Mouse (Mus musculus): ENCODE data around the gene Tmem37. TPM values are rescaled to one million over a fixed set of nuclear protein-coding genes. Genes with fewer than 3 reads are reported as not detected.

The Tmem37 gene
- total and polyA plus RNA-seq, 3 experiments: 9.8 to 22.6 (median 22.4) TPM

DNA sequence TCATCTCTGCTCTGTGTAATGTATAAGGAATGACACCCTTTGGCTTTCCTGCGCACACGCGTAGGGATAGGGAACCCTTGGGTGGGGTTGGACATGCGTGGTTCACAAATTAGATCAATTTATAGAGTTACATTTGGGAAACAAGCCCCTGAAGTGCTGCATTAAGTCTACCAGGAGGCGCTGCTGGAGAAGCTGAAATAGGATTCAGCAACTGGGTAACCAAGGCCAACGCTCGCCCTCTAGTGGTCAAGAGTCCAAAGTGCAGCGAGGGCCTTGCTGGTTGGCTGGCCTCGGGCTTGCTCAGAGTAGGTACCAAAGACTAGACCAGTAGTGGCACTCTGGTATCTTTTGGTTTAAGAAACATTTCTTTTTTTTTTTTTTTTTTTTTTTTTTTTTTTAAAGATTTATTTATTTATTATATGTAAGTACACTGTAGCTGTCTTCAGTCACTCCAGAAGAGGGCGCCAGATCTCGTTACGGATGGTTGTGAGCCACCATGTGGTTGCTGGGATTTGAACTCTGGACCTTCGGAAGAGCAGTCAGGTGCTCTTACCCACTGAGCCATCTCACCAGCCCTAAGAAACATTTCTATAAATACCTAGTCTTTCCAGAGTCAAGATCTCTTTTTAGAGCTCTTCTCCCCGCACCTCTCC, 19.7 kb upstream of the Tmem37 start:
- peak; percentile 86 for DNase-seq

DNA sequence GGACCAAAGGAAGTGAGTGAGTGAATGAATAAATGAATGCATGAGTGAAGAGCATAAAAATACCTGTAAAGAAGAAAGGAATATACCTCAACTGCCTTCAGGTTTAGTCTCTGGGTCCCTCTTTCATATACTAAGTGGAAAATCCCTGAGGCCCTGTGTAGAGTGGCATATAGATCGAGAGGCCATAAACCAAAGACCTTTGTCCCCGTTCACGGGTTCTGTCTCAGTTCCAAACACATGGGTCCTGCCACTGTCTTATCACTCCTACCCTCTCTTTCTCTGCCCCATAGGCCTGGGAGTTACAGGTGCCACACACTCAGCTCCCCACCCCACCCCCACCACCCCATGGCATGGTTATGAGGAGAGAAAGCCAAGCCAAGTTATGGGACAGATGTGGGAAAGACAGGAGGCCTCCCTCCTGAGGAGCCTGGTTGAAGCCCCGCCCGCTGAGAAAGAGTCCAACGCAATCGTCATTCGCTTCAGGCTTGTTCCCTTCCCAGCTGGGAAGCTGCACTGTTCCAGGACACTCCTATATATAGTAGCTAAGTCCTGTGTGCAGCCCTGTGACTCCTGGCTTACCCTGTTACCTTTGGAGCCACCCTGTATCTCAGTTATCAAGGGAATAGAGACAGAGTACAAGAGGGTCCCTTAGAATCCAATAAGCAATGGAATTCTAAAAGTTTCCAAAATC, 17.2 kb upstream of the Tmem37 start:
- no peak for DNase-seq

DNA sequence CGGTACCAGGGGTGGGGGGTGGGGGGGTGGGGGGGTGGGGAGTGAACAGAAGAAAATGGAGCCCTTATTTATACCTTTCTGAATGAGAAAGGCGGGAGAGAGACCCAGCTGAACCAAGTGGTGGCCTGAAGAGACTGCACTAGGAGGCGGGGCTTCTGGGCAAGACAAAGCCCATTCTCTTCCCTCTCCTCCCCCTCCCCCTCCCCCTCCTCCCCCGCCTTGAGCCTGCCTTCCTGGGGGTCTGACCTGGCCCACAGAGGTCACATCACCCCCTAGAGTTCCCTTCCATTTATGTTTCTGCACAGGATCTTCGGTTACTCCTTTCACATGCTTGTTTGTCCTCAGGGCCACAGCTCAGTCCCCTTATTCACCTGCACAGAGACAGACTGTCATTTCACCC, 15.3 kb upstream of the Tmem37 start:
- no peak for DNase-seq

DNA sequence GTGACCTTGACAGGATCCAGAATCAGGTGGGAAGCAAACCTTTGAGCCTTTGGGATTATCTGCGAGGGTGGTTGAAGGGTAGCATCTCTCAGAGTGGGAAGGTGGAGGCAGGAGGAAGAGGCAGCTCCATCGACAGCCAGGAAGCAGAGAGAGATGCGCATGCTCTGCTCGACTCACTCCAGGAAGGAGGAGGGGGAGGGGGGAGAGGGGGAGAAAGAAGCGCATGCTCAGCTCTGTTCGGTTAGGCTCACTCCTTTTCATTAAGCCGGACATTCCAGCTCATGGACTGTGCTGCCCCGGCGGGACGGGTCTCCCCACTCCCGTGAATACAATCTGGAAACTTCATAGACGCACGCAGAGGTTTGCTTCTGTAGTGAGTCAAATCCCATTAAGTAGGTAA, 12.8 kb upstream of the Tmem37 start:
- DNase-seq: no peak

DNA sequence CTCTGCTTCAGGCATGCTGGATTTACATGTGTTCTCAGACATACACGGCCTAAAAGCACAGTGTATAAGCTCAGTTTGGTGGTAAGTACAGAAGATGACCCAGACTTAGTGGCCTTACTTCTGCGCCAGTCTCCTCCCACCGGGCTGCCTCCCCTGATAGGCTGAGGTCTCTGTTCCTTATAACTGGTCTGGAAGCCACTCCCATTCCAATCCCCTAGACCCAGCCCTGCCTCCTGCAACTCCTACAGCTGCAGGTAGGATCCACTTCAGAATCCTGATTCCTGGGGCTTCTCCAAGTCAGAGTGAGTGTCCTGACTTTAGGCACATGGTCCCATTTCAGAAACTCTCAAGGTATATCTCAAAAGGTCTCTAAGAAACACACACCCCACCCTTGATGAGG, 11.8 kb upstream of the Tmem37 start:
- no peak for DNase-seq

DNA sequence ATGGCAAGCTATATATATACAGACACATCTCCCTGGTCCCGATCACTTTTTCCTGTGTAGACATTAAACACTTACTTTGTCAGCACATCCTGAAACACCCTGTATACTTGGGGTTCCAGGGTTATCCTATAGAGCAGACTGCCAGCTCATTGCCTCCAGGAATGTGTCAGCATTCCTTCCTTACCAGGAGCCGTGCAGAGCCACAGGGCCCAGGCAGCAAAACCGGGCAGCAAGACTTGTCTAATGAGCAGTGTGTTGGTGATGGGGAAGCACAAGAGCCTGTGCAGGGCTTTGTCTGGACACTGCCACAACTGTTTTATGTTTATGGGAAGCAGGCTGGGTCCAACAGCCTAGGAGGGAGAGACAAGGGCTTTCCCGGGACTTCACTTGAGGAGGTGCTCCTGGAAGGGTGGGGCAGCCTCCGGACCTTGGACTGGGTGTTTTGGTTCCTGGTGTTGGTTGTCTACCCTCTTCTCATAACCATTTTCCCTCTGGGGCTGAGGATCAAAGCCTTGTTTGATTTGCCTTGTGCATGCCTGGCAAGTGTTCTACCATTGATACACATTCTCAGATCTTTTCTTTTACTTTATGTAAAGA, 10.1 kb upstream of the Tmem37 start:
- no peak for DNase-seq

DNA sequence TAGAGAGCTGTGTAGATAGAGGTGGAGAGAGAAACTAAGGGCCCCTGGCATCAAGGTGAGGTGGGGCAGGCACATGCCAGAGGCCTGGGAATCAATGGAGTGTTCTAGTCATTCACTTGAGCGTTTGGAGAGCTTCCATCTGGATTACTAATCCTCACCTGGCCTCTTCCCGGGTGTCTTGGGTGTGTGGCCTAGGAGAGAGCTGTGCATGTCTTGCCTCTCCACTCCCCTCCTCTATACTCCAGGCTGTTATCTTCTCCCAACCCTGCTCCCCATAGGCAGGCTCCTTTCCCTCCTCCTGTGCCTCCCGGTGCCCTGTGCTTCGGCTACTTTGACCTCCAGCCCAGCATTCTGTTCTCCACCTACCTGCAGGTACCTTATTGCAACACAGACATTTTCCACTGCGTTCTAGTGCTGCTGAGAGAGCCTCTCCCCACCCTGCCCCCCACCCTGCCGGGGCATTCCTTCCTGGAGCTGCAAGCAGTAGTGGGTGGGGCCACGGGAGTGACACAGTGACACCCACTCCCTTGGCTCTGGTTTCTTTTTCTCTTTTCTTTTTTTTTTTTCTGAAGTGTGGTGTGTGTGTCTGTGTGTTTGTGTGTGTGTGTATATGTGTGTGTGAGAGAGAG, 9.2 kb upstream of the Tmem37 start:
- no peak for DNase-seq

DNA sequence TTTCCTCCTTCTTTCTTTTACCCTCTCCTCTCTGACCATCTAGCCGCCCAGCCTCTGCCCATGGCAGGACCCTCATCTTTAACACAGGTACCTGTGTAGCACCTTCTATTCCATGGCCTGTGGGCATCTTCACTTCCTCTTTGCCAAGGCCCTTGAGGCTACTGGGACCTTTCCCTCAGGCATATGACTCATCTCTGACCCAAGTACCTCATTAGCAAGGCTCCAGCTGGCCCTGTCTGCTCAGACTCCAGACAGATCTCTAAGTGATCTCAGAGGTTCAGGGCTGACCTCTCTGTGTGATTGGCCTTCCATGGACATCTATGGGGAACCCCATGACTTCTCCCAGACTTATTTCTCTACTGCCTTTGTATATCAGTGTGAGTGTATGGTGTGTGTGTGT, 6.8 kb upstream of the Tmem37 start:
- peak; percentile 58 for DNase-seq

DNA sequence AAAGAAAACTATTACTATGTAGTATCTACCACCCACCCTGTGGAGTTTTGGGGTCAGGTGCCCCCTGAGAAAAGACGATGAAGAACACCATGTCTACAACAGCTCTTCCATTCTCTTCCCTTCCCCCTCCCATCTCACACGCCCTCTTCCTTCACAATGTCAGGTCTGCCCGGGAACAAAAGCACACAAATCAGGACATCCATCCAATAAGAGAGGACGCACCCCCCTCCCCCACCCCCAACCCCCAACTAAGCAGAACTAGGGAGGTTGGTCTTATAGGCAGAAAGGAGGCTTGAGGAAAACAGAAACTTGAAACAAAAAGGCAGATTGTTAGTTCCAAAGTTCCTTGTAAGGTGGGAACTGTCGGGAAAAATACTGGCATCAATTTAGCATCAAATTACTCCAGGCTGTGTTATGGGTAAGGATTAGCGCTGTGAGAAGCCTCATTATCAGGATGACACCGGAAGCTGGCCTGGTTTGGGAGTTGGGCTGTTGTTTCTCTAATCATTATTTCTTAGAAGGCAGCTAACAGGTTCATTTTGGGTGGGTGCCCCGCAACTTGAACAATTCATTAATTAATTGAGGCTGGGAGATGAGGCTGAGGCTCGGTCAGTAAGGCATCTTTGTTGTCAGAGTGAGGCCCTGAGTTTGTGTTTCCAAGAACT, 4.0 kb upstream of the Tmem37 start:
- no peak for DNase-seq

DNA sequence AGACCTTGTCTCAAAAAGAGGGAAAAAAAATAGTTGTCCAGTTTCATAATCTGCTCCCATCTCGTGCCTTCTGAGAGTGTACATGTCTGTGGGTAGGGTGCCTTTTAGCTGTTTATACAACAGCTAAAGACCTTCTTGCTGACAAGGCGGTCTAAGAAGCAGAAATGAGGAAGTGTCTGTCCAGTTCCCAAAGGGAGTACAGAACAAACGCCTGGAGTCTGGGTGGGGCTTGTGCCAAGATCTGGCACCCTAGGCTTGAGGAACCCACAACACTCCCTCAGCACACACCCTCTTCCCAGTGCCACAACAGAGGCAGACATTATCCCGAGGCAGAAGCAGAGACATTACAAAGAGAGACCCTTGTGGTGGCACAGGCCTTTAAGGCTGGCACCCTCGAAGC, 1.6 kb upstream of the Tmem37 start:
- no peak for DNase-seq

DNA sequence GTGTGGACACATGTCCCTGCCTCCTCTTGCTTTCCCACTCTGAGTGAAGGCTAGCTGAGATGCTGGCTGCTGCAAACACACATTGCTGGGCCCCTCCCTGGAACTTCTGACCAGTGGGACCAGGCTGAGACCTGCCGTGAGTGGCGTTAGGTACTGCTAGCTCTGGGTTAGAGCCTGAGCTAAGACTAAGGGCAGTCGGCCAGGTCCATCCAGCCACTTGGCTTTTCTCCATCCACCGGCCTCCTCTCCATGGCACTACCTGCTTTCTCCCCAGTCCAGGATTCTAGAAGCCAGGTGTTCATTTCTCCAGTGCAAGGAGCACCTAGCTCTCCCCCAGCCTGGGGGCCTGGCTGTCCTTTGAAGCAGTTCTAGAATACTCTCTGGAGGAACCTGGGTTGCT, 1.1 kb upstream of the Tmem37 start:
- DNase-seq: no peak

DNA sequence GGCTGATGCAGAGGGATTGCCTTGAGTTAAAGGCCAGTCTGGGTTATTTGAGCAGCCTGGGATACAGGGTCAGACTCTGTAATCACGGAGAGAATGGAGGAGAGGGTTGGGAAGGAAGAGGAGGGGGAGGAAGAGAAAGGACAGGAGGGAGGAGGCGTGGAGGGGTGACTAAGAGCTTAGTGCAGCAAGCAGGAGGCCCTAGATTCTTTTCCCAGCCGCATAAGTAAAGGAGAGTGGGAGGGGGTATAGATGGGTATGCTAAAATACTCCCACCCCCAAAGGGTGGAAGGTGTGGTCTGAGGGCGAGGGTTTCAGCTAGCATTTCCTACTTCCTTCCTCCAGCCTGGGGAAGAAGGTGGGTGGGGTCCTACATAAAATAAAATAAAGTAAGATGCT, 431 bp upstream of the Tmem37 start:
- DNase-seq: no peak

DNA sequence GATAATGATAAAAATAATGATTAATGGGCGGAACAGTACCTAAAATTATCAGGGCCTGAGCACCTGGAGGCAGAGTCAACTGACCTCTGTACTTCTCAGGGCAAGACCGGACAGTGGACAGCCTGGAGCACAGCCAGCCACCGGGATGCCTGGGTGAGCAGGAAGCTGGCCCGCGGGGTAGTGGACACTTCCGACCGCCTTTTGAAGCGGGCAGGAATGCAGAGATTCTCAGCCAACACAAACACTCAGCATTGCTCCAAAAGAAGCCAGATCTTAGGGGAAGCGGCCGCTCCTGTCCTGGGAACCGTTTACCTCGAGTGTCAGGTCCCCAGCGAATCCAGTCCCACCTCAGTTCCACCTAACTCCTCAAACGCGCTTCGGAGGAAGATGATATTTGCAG, 974 bp downstream of the Tmem37 start:
- peak; percentile 76 for DNase-seq

DNA sequence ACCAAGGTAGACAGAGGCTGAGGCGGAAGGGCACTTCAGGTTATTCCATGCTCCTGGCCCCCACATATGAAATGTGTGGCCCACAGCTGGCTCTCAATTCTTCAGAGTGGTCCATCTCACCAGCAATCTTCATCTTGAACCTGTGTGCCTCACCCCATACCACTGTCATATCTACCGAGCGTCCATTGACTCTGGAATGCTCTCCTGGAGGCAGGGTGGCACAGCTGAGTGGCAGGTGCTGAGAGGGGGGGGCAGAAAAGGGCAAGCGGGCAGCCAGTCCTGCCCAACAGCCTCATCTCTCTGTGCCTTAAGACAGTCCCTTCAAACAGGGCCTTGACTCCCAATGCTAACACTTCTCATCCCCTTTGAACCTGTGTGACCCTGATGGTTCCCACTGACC, 2.7 kb downstream of the Tmem37 start:
- no peak for DNase-seq

DNA sequence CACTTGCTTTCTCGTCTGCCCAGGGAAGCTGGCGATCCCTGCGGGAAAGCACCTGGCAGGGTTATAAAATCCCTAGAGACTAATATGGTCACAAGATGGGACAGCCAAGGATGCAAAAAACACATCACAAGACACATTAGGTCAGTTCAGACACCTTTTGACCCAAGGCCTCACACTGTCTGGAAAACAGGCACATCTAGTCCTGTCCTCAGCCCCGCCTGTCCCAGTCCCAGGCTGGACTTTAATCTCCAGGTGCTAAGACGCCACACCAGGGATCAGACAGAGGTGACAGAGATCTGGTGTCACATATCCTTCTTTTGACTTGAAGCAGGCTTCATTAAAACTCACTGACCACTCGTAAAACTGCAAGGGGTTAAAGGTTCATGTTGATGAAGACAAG, 3.7 kb downstream of the Tmem37 start:
- no peak for DNase-seq

DNA sequence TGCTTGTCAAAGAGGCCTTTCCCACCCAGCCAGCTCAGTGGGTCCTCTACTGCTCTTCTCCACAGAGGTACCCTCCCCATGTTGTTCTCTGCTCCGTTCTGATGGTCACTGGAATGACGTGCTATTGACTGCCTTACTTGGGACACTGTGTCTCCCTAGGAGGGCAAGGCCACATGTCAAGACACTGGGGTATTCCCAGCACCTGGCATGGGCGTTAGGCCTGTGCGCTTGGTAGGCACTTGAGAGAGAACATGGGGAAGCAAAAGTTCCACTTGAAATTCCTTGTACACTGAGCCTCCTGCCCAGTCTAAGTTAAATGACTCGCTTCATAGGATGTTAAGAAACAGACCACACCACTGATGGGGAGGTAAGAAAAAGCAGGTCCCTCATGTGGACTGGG, 4.8 kb downstream of the Tmem37 start:
- DNase-seq: no peak

DNA sequence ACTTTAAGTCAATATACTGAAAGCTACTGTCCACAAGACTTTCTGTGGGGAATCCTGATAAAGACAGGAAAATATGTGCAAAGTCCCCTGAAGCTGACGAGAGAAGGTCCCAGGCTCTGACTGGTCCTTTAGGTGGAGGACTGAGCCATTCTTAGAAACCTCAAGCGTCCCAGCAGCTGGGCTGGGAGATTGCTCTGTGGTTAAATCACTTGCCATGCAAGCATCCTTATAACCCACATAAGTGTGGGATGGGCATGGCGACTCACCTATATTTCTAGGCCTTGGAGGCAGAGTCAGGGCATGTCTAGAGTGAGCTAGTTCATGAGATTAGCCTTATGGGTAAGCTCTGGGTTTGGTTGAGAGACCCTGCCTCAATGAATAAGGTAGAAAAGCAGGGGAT, 7.2 kb downstream of the Tmem37 start:
- DNase-seq: no peak

DNA sequence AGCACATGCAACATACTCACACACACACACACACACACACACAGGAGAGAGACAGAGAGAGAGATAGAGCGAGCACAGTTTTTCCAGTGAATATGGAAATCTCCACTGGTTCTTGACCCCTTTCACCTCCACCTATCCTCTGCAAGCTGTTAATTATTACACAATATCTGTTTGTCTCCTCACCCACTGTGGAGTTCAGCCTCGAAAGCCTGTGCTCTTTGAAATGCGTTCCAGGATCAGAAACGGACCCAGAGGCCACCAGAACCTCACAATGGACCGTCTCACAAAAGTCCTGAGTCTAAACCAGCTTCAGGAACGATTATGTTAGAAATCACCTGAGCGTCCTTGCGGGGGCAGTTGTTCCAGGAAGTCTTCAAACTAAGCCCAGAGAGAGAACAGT, 7.7 kb downstream of the Tmem37 start:
- DNase-seq: no peak

DNA sequence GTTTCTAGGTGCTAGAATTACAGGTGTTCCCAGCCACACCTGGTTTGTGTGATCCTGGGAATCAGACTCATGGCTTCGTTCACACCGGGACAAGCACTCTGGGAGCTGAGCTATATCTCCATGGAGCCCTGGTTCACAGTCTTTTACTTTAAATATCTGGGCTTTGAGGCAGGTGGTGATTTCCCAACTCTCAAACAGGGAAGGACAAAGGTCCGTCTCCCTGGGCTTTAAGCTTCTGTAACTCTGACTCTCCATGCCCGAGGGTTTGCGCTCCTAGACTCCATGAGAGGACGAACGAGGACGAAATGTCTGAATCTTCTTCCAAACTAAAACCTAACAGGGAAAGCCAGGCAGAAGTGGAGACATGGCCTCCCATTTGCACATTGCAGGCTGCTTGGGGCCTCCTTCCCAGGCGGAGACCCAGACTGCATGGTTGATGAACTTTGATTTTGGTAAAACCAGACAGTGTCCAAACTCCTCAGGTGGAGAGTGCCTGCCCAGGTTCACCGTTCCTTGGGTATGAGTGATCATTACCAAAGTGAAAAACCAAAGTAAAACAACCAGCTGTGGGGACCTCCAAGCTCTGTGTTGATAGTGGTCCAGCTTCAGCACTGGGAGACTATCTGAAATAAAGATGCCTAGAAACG, 9.7 kb downstream of the Tmem37 start:
- no peak for DNase-seq

DNA sequence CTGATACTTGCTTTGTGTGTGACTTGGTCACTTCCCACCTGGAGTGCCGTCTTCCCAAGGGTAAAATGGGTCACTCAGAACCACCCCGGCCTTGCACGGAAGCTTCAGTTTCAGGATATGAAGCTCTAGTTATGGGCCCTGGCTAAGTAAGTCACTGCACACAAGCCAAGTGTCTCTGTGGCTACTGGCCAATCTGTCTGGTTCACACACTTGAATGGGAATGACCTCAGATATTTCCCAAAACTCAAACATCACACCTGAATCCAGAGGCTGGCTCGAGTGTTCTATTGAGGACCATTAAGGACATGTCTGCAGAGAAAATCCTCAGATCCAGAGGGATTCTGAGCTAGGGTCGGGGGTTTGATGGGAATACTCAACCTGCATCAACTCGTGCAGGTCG, 11.6 kb downstream of the Tmem37 start:
- no peak for DNase-seq

DNA sequence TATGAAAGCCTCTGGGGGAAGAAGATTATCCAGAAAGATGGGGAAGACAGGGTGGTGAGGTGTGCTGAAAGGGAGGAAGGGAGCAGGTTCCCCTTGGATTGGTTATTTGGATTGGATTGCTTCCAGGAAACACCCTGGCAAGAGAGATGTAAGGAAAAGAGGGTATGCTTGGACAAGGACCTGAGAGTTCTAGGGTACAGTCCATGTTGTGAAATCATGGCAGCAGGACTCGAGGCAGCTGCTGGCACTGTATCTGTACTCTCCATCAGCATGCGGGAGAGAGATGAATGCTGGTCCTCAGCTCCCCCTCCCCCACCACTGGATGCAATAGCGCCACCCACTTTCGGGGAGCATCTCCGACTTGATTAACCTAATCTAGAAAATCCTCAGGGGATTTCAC, 13.2 kb downstream of the Tmem37 start:
- no peak for DNase-seq

Data from adrenal gland, adult 2 months (tissue).